In genomic region chr10:18365432-18365831, GRCm38 (mm10) we compare ENCODE assay signal across 19 mouse cellular contexts.
"Had no signal": no experiment of that assay in that cellular context is flagged by ENCODE, and none has a peak within 500 bp of the region (broad histone marks: within the 10 kb centered on the region; RNA-seq: fewer than 3 reads in every experiment).

No protein-coding gene starts in this region.

- H3K9me3 ChIP-seq: midbrain, embryonic 10.5 days; midbrain, embryonic 12.5 days; neural tube, embryonic 13.5 days; neural tube, embryonic 15.5 days had no signal

- H3K4me1 ChIP-seq: neural tube, embryonic 15.5 days had no signal

- ATAC-seq: midbrain, embryonic 16.5 days had no signal

- DNase-seq: lung, adult 18-20 months; lung, embryonic 14.5 days; lung, postnatal 10 days; lung, postnatal 4 days; midbrain, embryonic 14.5 days; retina, postnatal 1 day; right cerebral cortex, adult 18-20 months; right cerebral cortex, postnatal 25 days; right cerebral cortex, postnatal 4 days; spleen, adult 18-20 months; thymus, adult 2 months; thymus, postnatal 25 days; thymus, postnatal 4 days had no signal

- H3K4me3 ChIP-seq: midbrain, embryonic 10.5 days; midbrain, embryonic 12.5 days; myocyte; neural tube, embryonic 13.5 days; neural tube, embryonic 15.5 days had no signal

- H3K9ac ChIP-seq: lung, embryonic 14.5 days; midbrain, embryonic 12.5 days; neural tube, embryonic 13.5 days; neural tube, embryonic 15.5 days had no signal

- H3K36me3 ChIP-seq: midbrain, embryonic 10.5 days; midbrain, embryonic 12.5 days; neural tube, embryonic 13.5 days; neural tube, embryonic 15.5 days had no signal

- H3K27me3 ChIP-seq: neural tube, embryonic 13.5 days; neural tube, embryonic 15.5 days had no signal

- H3K27ac ChIP-seq: midbrain, embryonic 10.5 days; midbrain, embryonic 12.5 days; neural tube, embryonic 13.5 days; neural tube, embryonic 15.5 days had no signal

- H3K4me2 ChIP-seq: lung, embryonic 14.5 days; midbrain, embryonic 12.5 days; neural tube, embryonic 13.5 days; neural tube, embryonic 15.5 days had no signal
